Mouse (Mus musculus) ovary, adult 18-20 months (tissue): ENCODE results near the gene Xirp2.
"Not testable (repeated sequence)": the region's sequence is repeated elsewhere in the genome, so short reads cannot be mapped to it uniquely, and the experiment has no call there.

Source experiments
- DNase-seq: peaks from one replicate; pipeline ENCODE4 v3.0.0; 2022; ENCODE audit warnings: low spot score, mixed read lengths

Xirp2 gene

GRCm38 (mm10) chr2:67445780-67446179 lies at the start of gene Xirp2:
Gene Xirp2 (plus strand): TSS chr2:67446002.
- no peak for DNase-seq

GRCm38 (mm10) chr2:67413425-67413824 lies 32.4 kb upstream of the Xirp2 start, which contains the start of gene Gm21830:
Gene Gm21830 (plus strand): TSS chr2:67413725.
- not testable (repeated sequence) for DNase-seq

- DNase-seq = no peak
These were observed 24.9 kb upstream of the Xirp2 start for GRCm38 (mm10) chr2:67420853-67421252.

- DNase-seq = no peak
These were observed 23.0 kb upstream of the Xirp2 start for GRCm38 (mm10) chr2:67422799-67423198.

GRCm38 (mm10) chr2:67433081-67433480 lies 12.7 kb upstream of the Xirp2 start, which contains the start of gene Gm26727:
Gene Gm26727 (minus strand): TSS chr2:67433181.
- no peak for DNase-seq

GRCm38 (mm10) chr2:67438309-67438708 lies 7.5 kb upstream of the Xirp2 start:
- DNase-seq = no peak

GRCm38 (mm10) chr2:67446772-67447171 lies 970 bp downstream of the Xirp2 start:
- DNase-seq = no peak

GRCm38 (mm10) chr2:67447206-67447605 lies 1.4 kb downstream of the Xirp2 start:
- DNase-seq = no peak

- DNase-seq = no peak
These were observed 15.1 kb downstream of the Xirp2 start for GRCm38 (mm10) chr2:67460857-67461256.

GRCm38 (mm10) chr2:67467036-67467435 lies 21.2 kb downstream of the Xirp2 start:
- DNase-seq = no peak

- DNase-seq = not testable (repeated sequence)
These were observed 24.2 kb downstream of the Xirp2 start for GRCm38 (mm10) chr2:67470030-67470429.

GRCm38 (mm10) chr2:67477753-67478152 lies 32.0 kb downstream of the Xirp2 start:
- no peak for DNase-seq

- no peak for DNase-seq
These were observed 35.2 kb downstream of the Xirp2 start for GRCm38 (mm10) chr2:67481051-67481450.

GRCm38 (mm10) chr2:67486721-67487120 lies 40.9 kb downstream of the Xirp2 start:
- no peak for DNase-seq

GRCm38 (mm10) chr2:67487162-67487561 lies 41.4 kb downstream of the Xirp2 start:
- no peak for DNase-seq

- no peak for DNase-seq
These were observed 42.8 kb downstream of the Xirp2 start for GRCm38 (mm10) chr2:67488465-67489127.

- DNase-seq = no peak
These were observed 43.3 kb downstream of the Xirp2 start for GRCm38 (mm10) chr2:67489128-67489492.

GRCm38 (mm10) chr2:67505457-67505856 lies 59.7 kb downstream of the Xirp2 start:
- DNase-seq = no peak

GRCm38 (mm10) chr2:67516405-67516804 lies 70.6 kb downstream of the Xirp2 start:
- DNase-seq = no peak

GRCm38 (mm10) chr2:67535347-67535746 lies 89.5 kb downstream of the Xirp2 start:
- no peak for DNase-seq

- no peak for DNase-seq
These were observed 93.6 kb downstream of the Xirp2 start for GRCm38 (mm10) chr2:67539426-67539825.

GRCm38 (mm10) chr2:67541957-67542696 lies 96.3 kb downstream of the Xirp2 start:
- DNase-seq = no peak

- DNase-seq = no peak
These were observed 98.6 kb downstream of the Xirp2 start for GRCm38 (mm10) chr2:67544426-67544825.
